Mouse (Mus musculus) A20 (cell line): Measurements from ENCODE around the gene Lmcd1.
"Not testable (repeated sequence)": the region's sequence is repeated elsewhere in the genome, so short reads cannot be mapped to it uniquely, and the experiment has no call there.

Experiments
- DNase-seq: peaks from one replicate; pipeline ENCODE4 v3.0.0-alpha.2; 2011; ENCODE audit warnings: low read depth, low spot score

Gene Lmcd1

DNA sequence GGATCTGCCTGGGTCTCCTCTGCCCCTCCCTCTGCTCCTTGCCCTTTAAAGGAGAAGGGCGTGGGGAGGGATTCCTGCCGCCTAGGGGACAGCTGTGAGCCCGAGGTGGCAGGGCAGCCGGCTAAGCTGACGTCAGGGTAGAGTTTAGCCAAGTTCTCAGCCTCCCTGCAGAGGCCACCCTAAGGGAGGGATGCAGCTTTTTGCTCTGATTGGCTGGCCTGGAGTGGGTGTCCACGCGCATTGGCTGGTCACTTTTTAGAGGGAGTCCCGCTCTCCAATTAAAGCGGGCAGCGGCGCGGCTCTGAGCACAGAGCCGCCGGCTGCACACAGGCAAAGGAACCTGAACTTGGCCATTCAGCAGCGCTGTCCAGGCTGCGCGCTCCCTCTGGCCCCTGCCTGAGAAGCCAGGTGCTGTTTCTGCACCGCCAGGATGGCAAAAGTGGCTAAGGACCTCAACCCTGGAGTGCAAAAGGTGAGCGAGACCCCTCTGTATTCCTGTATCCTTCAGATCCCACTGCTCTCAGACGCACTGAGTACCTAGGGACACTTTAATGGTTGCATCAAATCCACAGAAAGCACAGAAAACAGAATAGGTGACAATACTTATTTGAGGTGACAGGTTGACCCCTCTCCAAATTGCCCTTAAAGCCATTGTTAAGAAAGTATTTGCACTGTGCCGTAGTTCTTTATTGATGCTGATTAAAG lies at the start of gene Lmcd1:
TSS of gene Lmcd1 (plus strand) at position 258 of the 705 bp plus-strand sequence.
- no peak for DNase-seq

DNA sequence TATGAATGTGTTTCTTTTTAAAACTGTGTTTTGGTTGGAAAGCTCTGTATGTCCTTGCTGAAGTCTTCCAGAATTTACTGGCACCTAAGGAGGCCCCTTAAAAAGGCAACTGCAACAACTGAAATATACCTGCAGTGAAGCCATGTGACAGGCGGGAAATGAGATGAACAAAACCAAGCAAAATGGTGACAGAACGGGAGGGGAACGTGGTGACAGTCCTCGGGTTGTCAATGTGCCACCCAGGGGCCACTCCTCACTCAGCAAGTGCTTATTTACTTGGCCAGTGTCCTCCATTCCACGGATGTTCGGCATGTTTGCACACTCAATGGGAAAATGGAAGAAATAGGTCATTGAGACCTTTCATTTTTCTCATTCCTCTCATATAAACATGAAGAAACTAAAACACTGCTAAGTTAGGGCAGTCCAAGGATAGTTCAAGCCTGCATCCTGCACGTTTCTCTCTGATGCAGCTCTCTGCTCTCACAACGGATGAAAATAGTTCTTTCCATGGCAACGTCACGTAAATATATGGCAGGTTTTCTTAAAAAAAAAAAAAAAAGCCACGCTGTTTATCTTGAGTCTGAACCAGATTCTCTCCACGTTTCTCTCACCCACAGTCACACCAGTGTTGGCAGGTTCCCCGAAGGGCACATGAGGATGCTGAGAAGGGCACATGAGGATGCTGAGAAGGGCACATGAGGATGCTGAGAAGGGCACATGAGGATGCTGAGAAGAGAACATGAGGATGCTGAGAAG lies 49.5 kb upstream of the Lmcd1 start:
- no peak for DNase-seq

DNA sequence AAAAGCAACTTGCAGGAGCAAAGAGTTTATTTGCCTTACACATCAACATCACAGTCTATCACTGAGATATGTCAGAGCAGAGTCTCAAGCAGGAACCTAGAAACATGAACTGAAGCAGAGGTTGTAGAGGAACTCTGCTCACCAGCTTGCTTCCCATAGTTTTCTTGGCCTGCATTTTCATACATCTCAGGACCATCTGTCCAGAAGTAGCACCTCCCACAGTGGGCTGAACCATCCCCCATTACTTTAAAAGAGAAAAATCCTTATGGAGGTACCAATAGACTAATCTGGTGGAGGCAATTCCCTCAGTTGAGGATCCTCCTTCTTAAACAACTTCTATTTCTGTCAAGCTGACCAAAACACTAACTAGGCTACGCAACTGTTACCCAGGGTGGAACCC lies 36.8 kb upstream of the Lmcd1 start:
- no peak for DNase-seq

- no peak for DNase-seq
These were observed 31.3 kb upstream of the Lmcd1 start for GRCm38 (mm10) chr6:112242216-112242615.

DNA sequence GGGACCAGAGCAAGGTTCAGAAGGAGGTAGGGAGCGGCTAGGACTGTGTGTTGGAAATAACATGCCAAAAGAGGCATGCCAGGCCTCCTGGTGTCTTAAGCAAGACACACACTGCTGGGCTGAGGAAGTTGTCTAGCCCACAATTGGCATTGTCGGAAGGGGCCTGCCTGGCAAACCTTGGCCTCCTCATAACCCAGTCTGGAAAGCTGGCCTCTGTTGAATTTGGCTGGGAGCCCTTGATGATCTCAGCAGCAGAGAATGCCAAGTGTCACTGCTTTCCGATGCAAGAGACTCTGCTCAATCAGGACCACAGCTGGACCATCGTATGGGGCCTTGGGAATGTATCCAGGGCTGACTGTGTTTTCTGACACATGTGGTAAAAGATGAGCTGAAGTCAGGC lies 27.9 kb upstream of the Lmcd1 start:
- no peak for DNase-seq

DNA sequence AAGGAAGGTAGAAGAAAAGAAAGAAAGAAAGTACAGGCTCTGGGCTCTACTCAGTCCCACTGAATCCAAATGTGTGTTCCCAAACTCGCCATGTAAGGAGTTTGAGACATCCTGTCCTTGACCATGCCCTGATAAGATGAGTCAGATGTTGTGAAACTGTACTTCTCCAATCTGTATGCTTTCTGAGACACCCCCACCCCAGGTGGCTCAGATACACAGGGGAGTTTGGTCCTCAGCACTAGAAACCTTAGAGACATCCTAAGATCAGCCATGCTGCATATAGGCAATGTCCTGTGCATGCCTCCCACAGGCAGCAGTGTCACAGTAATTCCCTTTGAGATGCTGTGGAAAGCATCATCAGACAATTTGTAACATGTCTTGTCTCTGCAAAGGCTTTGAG lies 26.9 kb upstream of the Lmcd1 start:
- no peak for DNase-seq

DNA sequence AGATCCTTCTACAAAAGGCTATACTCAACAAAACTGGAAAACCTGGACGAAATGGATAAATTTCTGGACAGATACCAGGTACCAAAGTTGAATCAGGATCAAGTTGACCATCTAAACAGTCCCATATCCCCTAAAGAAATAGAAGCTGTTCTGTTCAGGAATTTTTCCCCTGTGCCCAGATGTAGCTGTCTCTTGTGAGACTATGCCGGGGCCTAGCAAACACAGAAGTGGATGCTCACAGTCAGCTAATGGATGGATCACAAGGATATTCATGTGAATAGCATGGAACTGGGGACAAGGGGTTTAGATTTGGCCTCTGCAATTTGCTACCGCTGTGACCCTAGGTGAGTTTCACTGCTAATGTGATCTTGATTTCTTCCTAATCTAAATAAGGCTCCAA lies 19.6 kb upstream of the Lmcd1 start:
- DNase-seq: not testable (repeated sequence)

DNA sequence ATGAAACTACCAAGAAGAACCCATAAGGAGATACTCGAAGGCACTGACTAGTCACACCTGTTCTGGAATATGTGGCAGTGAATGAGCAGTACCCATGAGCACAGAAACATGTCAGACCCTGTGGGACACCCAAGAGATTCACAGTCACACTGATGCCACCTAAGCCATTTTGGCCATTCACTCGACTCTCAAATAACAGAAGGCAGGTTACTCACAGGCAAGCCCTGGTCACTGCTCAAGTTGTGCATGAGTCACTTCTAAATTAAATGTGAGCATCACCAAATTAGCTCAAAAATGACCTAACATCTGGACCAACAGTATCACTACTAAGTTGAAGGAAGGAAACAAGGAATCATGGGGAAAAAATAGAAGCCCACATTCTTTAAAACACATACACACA lies 18.6 kb upstream of the Lmcd1 start:
- no peak for DNase-seq

GRCm38 (mm10) chr6:112255388-112256225 lies 18.0 kb upstream of the Lmcd1 start:
- no peak for DNase-seq

- DNase-seq: no peak
These were observed 17.0 kb upstream of the Lmcd1 start for GRCm38 (mm10) chr6:112256599-112256998.

- DNase-seq: no peak
These were observed 12.5 kb upstream of the Lmcd1 start for GRCm38 (mm10) chr6:112261089-112261488.

GRCm38 (mm10) chr6:112264321-112264720 lies 9.2 kb upstream of the Lmcd1 start:
- no peak for DNase-seq

DNA sequence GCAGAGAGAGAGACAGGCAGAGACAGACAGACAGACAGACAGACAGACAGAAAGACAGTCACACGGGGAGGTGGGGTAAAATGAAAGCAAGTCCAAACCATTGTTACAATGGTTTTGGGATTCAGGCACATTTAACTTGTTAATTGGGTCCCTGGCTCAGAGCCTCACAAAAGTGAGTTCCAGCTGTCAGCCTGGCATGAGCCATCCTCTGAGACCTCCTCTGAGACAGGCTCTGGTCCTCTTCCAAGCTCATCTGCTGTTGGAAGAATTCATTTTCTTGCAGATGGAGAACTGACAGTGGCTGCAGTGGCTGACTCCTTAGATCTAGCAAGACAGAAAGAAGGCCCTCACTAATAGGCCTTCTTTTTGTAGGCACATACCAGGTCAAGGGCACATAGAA lies 6.9 kb upstream of the Lmcd1 start:
- DNase-seq: no peak

GRCm38 (mm10) chr6:112267661-112268357 lies 5.7 kb upstream of the Lmcd1 start:
- DNase-seq: no peak

DNA sequence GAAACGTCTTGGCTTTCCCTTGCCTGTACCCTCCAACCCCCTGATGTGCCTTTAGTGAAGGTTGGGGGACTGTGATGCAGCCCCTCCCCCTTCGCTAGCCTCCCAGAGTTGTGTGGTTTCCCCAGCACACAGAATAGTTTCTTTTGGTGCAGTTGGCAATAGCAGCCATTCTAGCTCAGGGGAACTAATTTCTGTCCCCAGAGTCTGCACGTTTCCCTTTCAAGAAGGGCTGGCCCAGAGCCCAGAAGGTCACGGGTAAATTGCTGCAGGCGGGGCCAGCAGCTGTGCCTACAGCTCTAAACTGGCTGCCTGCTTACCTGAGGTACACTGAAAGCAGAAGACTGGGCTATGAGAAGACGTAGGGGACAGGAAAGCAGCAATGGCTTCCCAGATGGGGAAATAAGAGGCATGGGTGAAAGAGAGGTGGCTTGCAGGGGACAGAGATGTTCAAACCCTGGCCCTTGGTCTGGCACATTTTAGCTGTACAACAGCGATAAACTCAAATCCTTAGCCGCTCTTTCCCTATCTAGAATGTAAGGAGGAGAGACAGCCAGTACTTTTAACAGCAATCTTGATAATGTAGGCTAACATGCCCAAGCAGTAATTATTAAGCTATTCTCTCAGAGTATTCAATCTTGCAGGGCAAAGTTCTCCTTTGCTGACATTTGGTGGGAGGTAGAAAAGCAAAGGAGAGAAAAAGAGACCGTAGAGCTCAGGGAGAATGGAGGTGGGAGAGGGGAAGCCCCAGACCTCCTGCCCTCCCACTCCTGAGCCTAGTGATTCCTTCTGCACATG lies 900 bp downstream of the Lmcd1 start:
- no peak for DNase-seq

- no peak for DNase-seq
These were observed 2.2 kb downstream of the Lmcd1 start for GRCm38 (mm10) chr6:112275731-112276245.

DNA sequence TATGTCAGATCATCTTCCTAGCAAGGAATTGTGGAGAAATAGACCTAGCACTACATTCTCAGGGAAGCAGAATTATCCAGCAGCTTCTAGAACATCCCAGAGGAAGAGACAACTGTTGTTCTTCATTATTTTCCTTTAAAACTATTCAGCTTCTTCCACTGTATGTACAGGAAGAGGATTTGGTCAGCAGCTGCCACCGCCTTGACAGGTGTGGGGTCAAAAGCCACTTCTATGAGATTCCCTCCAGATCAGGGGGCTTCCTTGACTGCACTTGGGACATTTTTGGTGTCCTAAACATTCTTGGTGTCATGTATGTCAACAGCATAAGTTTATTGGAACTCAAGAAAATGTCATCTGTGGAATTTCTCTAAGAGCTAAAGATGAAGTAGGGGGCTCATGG lies 5.2 kb downstream of the Lmcd1 start:
- DNase-seq: no peak

- DNase-seq: no peak
These were observed 6.6 kb downstream of the Lmcd1 start for GRCm38 (mm10) chr6:112280161-112280560.

GRCm38 (mm10) chr6:112280945-112281344 lies 7.4 kb downstream of the Lmcd1 start:
- no peak for DNase-seq

GRCm38 (mm10) chr6:112281935-112282334 lies 8.4 kb downstream of the Lmcd1 start:
- no peak for DNase-seq

DNA sequence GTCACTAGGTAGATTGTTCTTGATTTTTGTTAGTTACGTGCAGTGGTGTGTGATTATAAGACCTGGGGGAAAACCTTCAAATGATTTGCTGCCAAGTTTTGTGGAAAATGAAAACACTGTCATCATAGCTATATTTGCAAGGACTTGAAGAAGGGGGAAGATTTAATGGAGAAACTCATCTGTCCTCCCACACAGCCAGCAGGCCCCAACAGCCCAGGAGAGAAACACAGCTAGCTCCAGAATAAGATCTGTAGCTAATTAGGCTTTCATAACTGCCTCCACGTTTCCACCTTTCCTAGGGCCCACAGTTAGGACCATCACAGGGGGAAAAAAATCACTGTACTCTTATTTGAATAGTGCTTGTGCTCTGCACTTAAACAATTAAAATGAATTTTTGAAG lies 10.5 kb downstream of the Lmcd1 start:
- no peak for DNase-seq
